Mouse (Mus musculus) ES-Bruce4 (cell line): ENCODE results near the gene P2ry14.
"Not testable (repeated sequence)": the region's sequence is repeated elsewhere in the genome, so short reads cannot be mapped to it uniquely, and the experiment has no call there.

ENCODE experiments used
- CTCF ChIP-seq: IDR thresholded peaks from one replicate; pipeline ENCODE4 v1.8.1; 2011; ENCODE audit warnings: low read depth, low read length
- EP300 ChIP-seq: IDR thresholded peaks from 2 replicates; pipeline ENCODE4 v1.6.1; 2011; ENCODE audit warnings: low read depth, low read length; ENCODE audit not compliant: insufficient read depth
- POLR2A ChIP-seq: IDR thresholded peaks from one replicate; pipeline ENCODE4 v1.8.1; 2011; ENCODE audit warnings: low read length; ENCODE audit not compliant: insufficient read depth

- TF ChIP-seq POLR2A, CTCF, EP300: not testable (repeated sequence)
Observed at GRCm38 (mm10) chr3:59069071-59069470, 84.3 kb downstream of the P2ry14 start.
